Mouse (Mus musculus): ENCODE measurements around the gene Gm45837.

DNA sequence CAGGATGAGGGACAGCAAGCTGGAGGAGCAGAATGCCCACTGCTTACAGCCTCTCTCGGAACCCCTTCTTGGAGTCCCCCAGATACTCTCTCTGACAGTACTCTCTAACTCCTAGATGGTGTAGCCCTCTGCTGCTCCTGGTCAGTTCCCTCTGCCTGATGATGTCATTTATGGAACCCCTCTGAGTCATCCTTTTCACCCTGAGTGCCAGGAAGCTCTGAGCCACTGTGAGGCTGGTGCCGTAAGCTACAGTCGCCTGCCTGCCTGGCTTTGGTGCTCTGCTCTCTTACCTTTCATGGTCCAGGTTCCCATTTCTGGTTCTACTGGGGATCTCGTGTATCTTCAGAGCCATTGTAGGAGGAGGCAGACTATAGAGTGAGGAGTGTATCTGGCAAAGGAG is 13.5 kb upstream of the Gm45837 start:
- no peak for TF ChIP-seq POLR2A (IDR thresholded peaks at IDR 0.05; ENCODE audit: control insufficient read depth, low read depth, low read length)
- no peak for TF ChIP-seq CTCF (IDR thresholded peaks at IDR 0.05; ENCODE audit: control insufficient read depth, insufficient read depth, insufficient replicate concordance, low read depth, low read length)

Data from testis, adult 2 months (tissue).